Mouse (Mus musculus) liver, embryonic 12.5 days (tissue): ENCODE measurements around the gene Vps51. TPM values are rescaled to one million over a fixed set of nuclear protein-coding genes. Genes with fewer than 3 reads are reported as not detected.
A peak's percentile ranks its signal among the peaks of the same experiment; 100 is the strongest.

Source experiments
- ATAC-seq: fragments of 200-750 bp; cut with Nextera tagmentation; 2 replicates; pipeline ENCODE4 v1.8.0; 2017; ENCODE audit warnings: moderate number of reproducible peaks, mild to moderate bottlenecking, moderate library complexity
- H3K27ac ChIP-seq: fragments of 300-500 bp; sonication (generic); 2 replicates; pipeline ENCODE4 v1.5.1; 2016; ENCODE audit warnings: mild to moderate bottlenecking
- H3K27me3 ChIP-seq: fragments of 300-500 bp; sonication (generic); replicated peaks from 2 replicates; pipeline ENCODE4 v1.6.1; 2016; ENCODE audit warnings: mild to moderate bottlenecking, moderate library complexity
- H3K36me3 ChIP-seq: fragments of 300-500 bp; sonication (generic); 2 replicates; pipeline ENCODE4 v1.6.1; 2016; ENCODE audit warnings: mild to moderate bottlenecking, moderate library complexity
- H3K4me1 ChIP-seq: fragments of 300-500 bp; sonication (generic); 2 replicates; pipeline ENCODE4 v1.6.1; 2016
- H3K4me2 ChIP-seq: fragments of 300-500 bp; sonication (generic); 2 replicates; pipeline ENCODE4 v1.6.1; 2016; ENCODE audit warnings: mild to moderate bottlenecking, moderate library complexity
- H3K4me3 ChIP-seq: fragments of 300-500 bp; sonication (generic); 2 replicates; pipeline ENCODE4 v1.5.1; 2016; ENCODE audit warnings: mild to moderate bottlenecking, moderate library complexity
- H3K9ac ChIP-seq: fragments of 300-500 bp; sonication (generic); 2 replicates; pipeline ENCODE4 v1.6.1; 2016; ENCODE audit warnings: mild to moderate bottlenecking, moderate library complexity
- H3K9me3 ChIP-seq: fragments of 300-500 bp; sonication (generic); replicated peaks from 2 replicates; pipeline ENCODE4 v1.6.1; 2016; ENCODE audit warnings: mild to moderate bottlenecking, moderate library complexity
- WGBS: fragments of 180-500 bp; shearing (Covaris S2); methylation state at CpG from one replicate; pipeline ENCODE4 v1.1.7; 2016; ENCODE audit not compliant: insufficient replicate concordance; 5-methylcytosine and 5-hydroxymethylcytosine counted together
- microRNA-seq: library from miRNA; unstranded; fragments of <30 nt; microRNA quantifications from one replicate; pipeline ENCODE4, GENCODE M21; 2017
- polyA plus RNA-seq: library from polyadenylated mRNA; unstranded; fragments of >200 nt; fragmentation: Nextera tagmentation; extraction: Ambion mirVana; gene quantifications from 2 replicates; pipeline ENCODE4 v1.2.1, GENCODE M21; 2016

Vps51 gene
- polyA plus RNA-seq, 1 experiment from 2014 or later, result 35.8 TPM

- Histone ChIP-seq H3K27me3 (peaks cover 6% of the 10 kb centered on the region; the same call in 1 of the 2 replicates), H3K9ac (peak overlapping the region; percentile 29), H3K9me3 (no peaks in the 10 kb centered on the region), H3K4me3 (peak overlapping the region; percentile 24), H3K27ac (peak overlapping the region; percentile 69), H3K36me3 (peaks cover 5% of the 10 kb centered on the region), H3K4me1 (peaks cover 72% of the 10 kb centered on the region), H3K4me2 (peak overlapping the region; percentile 59)
- WGBS, result 20% methylated on average over 15 of the region's 15 CpGs
- ATAC-seq, result peak; percentile 40
These were observed 58.6 kb downstream of the Vps51 start for GRCm38 (mm10) chr19:6018142-6019089.

Small RNA genes lying within 50 kb of the gene (microRNA-seq; reads per million reads assigned to microRNA genes)
- 1.4 reads per million for gene Mir6988

Other genes with a start within 250 kb of the Vps51 start
- 22.1 and 24.2 TPM in 2 replicates for gene Frmd8, start 202.0 kb downstream of the Vps51 start, polyA plus RNA-seq
- 7.5 and 7.7 TPM in 2 replicates for gene Slc25a45, start 199.4 kb downstream of the Vps51 start, polyA plus RNA-seq
- 3.2 and 3.5 TPM in 2 replicates for gene Tigd3, start 183.1 kb downstream of the Vps51 start, polyA plus RNA-seq
- 73.2 and 74.9 TPM in 2 replicates for gene Dpf2, start 164.2 kb downstream of the Vps51 start, polyA plus RNA-seq
- gene Cdc42ep2, start 152.4 kb downstream of the Vps51 start, polyA plus RNA-seq, result 3.4 and 3.6 TPM in 2 replicates
- gene Pola2, start 113.0 kb downstream of the Vps51 start, polyA plus RNA-seq, result 79.7 and 83.2 TPM in 2 replicates
- gene Slc22a20, start 91.1 kb downstream of the Vps51 start, polyA plus RNA-seq, result not detected in 2 replicates
- 37.7 and 38.5 TPM in 2 replicates for gene Capn1, start 61.3 kb downstream of the Vps51 start, polyA plus RNA-seq
- gene Syvn1, start 30.7 kb downstream of the Vps51 start, polyA plus RNA-seq, result 17.4 and 19.4 TPM in 2 replicates
- gene Mrpl49, start 19.4 kb downstream of the Vps51 start, polyA plus RNA-seq, result 58.0 and 62.7 TPM in 2 replicates
- gene Fau, start 19.4 kb downstream of the Vps51 start, polyA plus RNA-seq, result 699 and 700 TPM in 2 replicates
- gene Znhit2, start 16.0 kb downstream of the Vps51 start, polyA plus RNA-seq, result 31.1 and 31.8 TPM in 2 replicates
- 30.0 and 31.4 TPM in 2 replicates for gene Tm7sf2, start 8.9 kb downstream of the Vps51 start, polyA plus RNA-seq
- gene Tmem262, start 2.8 kb upstream of the Vps51 start, polyA plus RNA-seq, result not detected in 2 replicates
- 0.37 and 1.4 TPM in 2 replicates for gene Gm28374, start 5.0 kb upstream of the Vps51 start, polyA plus RNA-seq
- 26.6 and 28.5 TPM in 2 replicates for gene Zfpl1, start 7.7 kb upstream of the Vps51 start, polyA plus RNA-seq
- gene Cdca5, start 7.8 kb upstream of the Vps51 start, polyA plus RNA-seq, result 36.2 and 42.2 TPM in 2 replicates
- 0.20 and 0.59 TPM in 2 replicates for gene AC131692.1, start 17.2 kb upstream of the Vps51 start, polyA plus RNA-seq
- 2.6 and 2.8 TPM in 2 replicates for gene Naaladl1, start 28.6 kb upstream of the Vps51 start, polyA plus RNA-seq
- gene Sac3d1, start 41.4 kb upstream of the Vps51 start, polyA plus RNA-seq, result 38.8 and 41.6 TPM in 2 replicates
- 41.7 and 44.7 TPM in 2 replicates for gene Snx15, start 51.1 kb upstream of the Vps51 start, polyA plus RNA-seq
- 0.10 and 0.15 TPM in 2 replicates for gene Batf2, start 63.8 kb upstream of the Vps51 start, polyA plus RNA-seq
- 46.1 and 47.7 TPM in 2 replicates for gene Arl2, start 64.3 kb upstream of the Vps51 start, polyA plus RNA-seq
- gene Majin, start 107.2 kb upstream of the Vps51 start, polyA plus RNA-seq, result not detected in 2 replicates
- gene Gpha2, start 149.1 kb upstream of the Vps51 start, polyA plus RNA-seq, result not detected in 2 replicates
- gene Ppp2r5b, start 158.6 kb upstream of the Vps51 start, polyA plus RNA-seq, result 6.4 TPM in 2 replicates
- gene Atg2a, start 164.4 kb upstream of the Vps51 start, polyA plus RNA-seq, result 7.1 and 8.2 TPM in 2 replicates
- 85.4 and 91.9 TPM in 2 replicates for gene Ehd1, start 199.5 kb upstream of the Vps51 start, polyA plus RNA-seq
- gene Cdc42bpg, start 229.2 kb upstream of the Vps51 start, polyA plus RNA-seq, result 0.20 TPM in 2 replicates